Mouse (Mus musculus) megakaryocyte, embryonic 14.5 days (primary cell): ENCODE measurements around the gene Cd8b1.

ENCODE experiments used
- FLI1 ChIP-seq: IDR thresholded peaks from 2 replicates; pipeline ENCODE4 v1.6.1; 2012; ENCODE audit warnings: low read length, inconsistent platforms, mixed read lengths
- GATA1 ChIP-seq: IDR thresholded peaks from 3 replicates; pipeline ENCODE4 v1.6.1; 2012; ENCODE audit warnings: mixed read lengths, low read length, inconsistent platforms, borderline replicate concordance

DNA sequence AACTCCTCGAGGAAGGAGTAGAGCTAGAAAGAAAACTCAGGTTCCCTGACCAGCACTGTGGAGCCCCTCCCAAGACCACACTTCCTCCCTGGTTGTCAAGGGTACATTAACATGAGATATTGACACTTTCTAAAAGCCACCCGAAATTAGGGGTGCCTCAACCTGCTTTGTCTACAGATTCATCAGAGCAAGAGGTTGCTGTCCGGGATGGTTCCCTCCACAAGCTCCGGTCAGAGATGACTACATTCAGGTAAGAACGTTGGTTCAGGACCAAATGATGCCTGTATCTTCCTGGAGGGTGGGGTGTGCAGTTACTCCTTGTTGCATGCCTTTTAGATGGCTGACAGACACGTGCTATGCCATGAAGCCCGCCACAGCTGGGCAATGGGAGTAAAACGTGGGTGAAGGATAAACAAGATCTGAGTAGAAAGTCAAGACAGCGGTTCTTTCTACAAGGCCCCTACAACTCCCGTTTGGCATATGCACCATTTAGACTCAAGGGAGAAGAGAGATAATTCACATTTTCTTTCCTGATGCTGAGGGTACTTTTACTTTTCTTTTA is 30.4 kb downstream of the Cd8b1 start:
- TF ChIP-seq GATA1 (no peak), FLI1 (no peak)
